Comparison of ENCODE assay signal across 8 mouse cellular contexts in genomic region chr8:70510228-70510915, GRCm38 (mm10). TPM values are rescaled to one million over a fixed set of nuclear protein-coding genes. Genes with fewer than 3 reads are reported as not detected.
DNase-seq lines count a peak whose midpoint lies in the region; ATAC-seq lines count a peak whose summit lies in the region.

Gene Uba52 (minus strand): TSS chr8:70510801.

- peak; percentile 98 for DNase-seq in CD4-positive helper T cell, adult 2 months (ENCODE audit: low read depth, low spot score)
- peak; percentile 94 for DNase-seq in brain, embryonic 18.5 days (ENCODE audit: low read depth, low spot score)
- DNase-seq in kidney, postnatal 14 days: peak; percentile 98
- DNase-seq in liver, embryonic 13.5 days: peak; percentile 96
- DNase-seq in neural tube, embryonic 10.5 days (ENCODE audit: extremely low spot score, low spot score): peak; percentile 96

- H3K4me2 ChIP-seq in heart, embryonic 13.5 days: peak within 1 kb of the TSS; percentile 89
- peak within 1 kb of the TSS; percentile 93 for H3K4me2 ChIP-seq in liver, embryonic 13.5 days
- H3K4me2 ChIP-seq in stomach, embryonic 16.5 days (ENCODE audit: low read depth, low read length): peak within 1 kb of the TSS; percentile 98

- H3K27ac ChIP-seq in heart, embryonic 13.5 days (replicated peaks): peak within 1 kb of the TSS; percentile 98
- peak within 1 kb of the TSS; percentile 99 for H3K27ac ChIP-seq in liver, embryonic 13.5 days
- peak within 1 kb of the TSS; percentile 99 for H3K27ac ChIP-seq in stomach, embryonic 16.5 days (ENCODE audit: low read length)

- H3K4me3 ChIP-seq in heart, embryonic 13.5 days: peak within 1 kb of the TSS; percentile 98
- H3K4me3 ChIP-seq in liver, embryonic 13.5 days (replicated peaks): peak within 1 kb of the TSS; percentile 89
- peak within 1 kb of the TSS; percentile 99 for H3K4me3 ChIP-seq in stomach, embryonic 16.5 days (replicated peaks; ENCODE audit: low read length)

- peaks cover 56% of the 10 kb centered on the region for H3K36me3 ChIP-seq in heart, embryonic 13.5 days
- H3K36me3 ChIP-seq in liver, embryonic 13.5 days: peaks cover 53% of the 10 kb centered on the region
- H3K36me3 ChIP-seq in stomach, embryonic 16.5 days (ENCODE audit: control insufficient read depth, insufficient read depth, low read length): peaks cover 14% of the 10 kb centered on the region; the same call in 1 of the 2 replicates

- no peaks in the 10 kb centered on the region for H3K9me3 ChIP-seq in heart, embryonic 13.5 days
- no peaks in the 10 kb centered on the region for H3K9me3 ChIP-seq in liver, embryonic 13.5 days (replicated peaks)
- no peaks in the 10 kb centered on the region for H3K9me3 ChIP-seq in stomach, embryonic 16.5 days (replicated peaks; ENCODE audit: control insufficient read depth, low read length)

- peak within 1 kb of the TSS; percentile 99 for H3K9ac ChIP-seq in heart, embryonic 13.5 days
- H3K9ac ChIP-seq in liver, embryonic 13.5 days: peak within 1 kb of the TSS; percentile 99
- H3K9ac ChIP-seq in stomach, embryonic 16.5 days (ENCODE audit: low read length): peak within 1 kb of the TSS; percentile 99

- no peaks in the 10 kb centered on the region for H3K27me3 ChIP-seq in heart, embryonic 13.5 days (replicated peaks)
- no peaks in the 10 kb centered on the region for H3K27me3 ChIP-seq in liver, embryonic 13.5 days
- H3K27me3 ChIP-seq in stomach, embryonic 16.5 days (ENCODE audit: control insufficient read depth, insufficient read depth, low read length): no peaks in the 10 kb centered on the region

- 1% methylated on average over 74 of the region's 74 CpGs for WGBS in heart, embryonic 13.5 days
- under 1% methylated on average over 74 of the region's 74 CpGs for WGBS in liver, embryonic 13.5 days (ENCODE audit: insufficient replicate concordance)
- 1% methylated on average over 74 of the region's 74 CpGs for WGBS in stomach, embryonic 16.5 days

- H3K4me1 ChIP-seq in heart, embryonic 13.5 days: peaks cover 60% of the 10 kb centered on the region
- peaks cover 68% of the 10 kb centered on the region for H3K4me1 ChIP-seq in liver, embryonic 13.5 days (replicated peaks)
- H3K4me1 ChIP-seq in stomach, embryonic 16.5 days (ENCODE audit: control insufficient read depth, insufficient read depth, low read length): peaks cover 21% of the 10 kb centered on the region

- peak; percentile 84 for ATAC-seq in erythroid progenitor cell, adult 5-6 weeks (replicated peaks; ENCODE audit: low FRiP score, poor library complexity, severe bottlenecking)
- ATAC-seq in heart, embryonic 13.5 days (ENCODE audit: extremely low read depth, insufficient number of reproducible peaks, low FRiP score, low TSS enrichment): peak; percentile 82
- ATAC-seq in liver, embryonic 13.5 days (ENCODE audit: low read depth): peak; percentile 79
- ATAC-seq in stomach, embryonic 16.5 days (ENCODE audit: insufficient read depth, low FRiP score): peak; percentile 87

RNA-seq across cellular contexts. Expression of gene Uba52, which starts in this region (rescaled TPM):
- 1,194 and 1,251 TPM in 2 replicates for total RNA-seq in erythroid progenitor cell, adult 5-6 weeks (2015; ENCODE audit: low replicate concordance)
- 418 and 1,480 TPM in 2 replicates for total RNA-seq in erythroid progenitor cell, adult 5-6 weeks (2017; ENCODE audit: low replicate concordance)
- polyA plus RNA-seq in heart, embryonic 13.5 days (2015; fragmentation: Nextera tagmentation; extraction: Ambion mirVana): 842 and 891 TPM in 2 replicates
- 736 and 758 TPM in 2 replicates for polyA plus RNA-seq in liver, embryonic 13.5 days (2015; fragmentation: Nextera tagmentation; extraction: Ambion mirVana)
- polyA plus RNA-seq in stomach, embryonic 16.5 days (2015; fragmentation: Nextera tagmentation; extraction: Ambion mirVana): 719 and 930 TPM in 2 replicates

Comparison
In these comparisons a context has a peak if more than half of its experiments do, and no peak if none do; other contexts are left out.
1. Peak in every context shown above with its lines: DNase-seq, ATAC-seq, H3K4me3 ChIP-seq and H3K27ac ChIP-seq.